ENCODE assay signal across 13 mouse cellular contexts in the genomic region with DNA sequence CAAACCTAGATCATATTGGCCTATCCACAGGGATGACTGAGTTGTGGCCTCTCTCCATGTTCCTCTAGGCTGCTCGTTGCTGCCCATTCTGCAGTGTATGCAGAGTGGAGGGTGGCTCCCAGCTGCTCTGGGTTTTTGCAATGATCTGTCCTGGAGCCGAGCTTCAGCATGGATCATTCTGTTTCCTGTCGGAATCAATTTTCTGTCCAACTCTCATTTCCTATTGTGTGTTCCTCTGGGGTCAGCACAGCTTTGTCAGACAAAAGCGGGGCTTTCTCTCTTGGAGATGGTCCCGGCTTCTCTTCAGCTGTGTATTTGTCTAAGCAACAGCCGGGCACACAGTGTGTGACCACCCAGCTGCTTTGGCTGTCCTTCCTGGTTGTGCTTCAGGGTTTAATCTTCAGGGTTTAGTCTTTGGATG.
A peak's percentile ranks its signal among the peaks of the same experiment; 100 is the strongest.
DNase-seq lines count a peak whose midpoint lies in the region; ATAC-seq and TF ChIP-seq lines count a peak whose summit lies in the region.
"Had no signal": no experiment of that assay in that cellular context is flagged by ENCODE, and none has a peak within 500 bp of the region (broad histone marks: within the 10 kb centered on the region; RNA-seq: fewer than 3 reads in every experiment).

No protein-coding gene starts in this region.

- no peak for DNase-seq in kidney, adult 11 months
- DNase-seq in lung, postnatal 10 days = peak; percentile 21
- DNase-seq in lung, postnatal 25 days (ENCODE audit: low spot score) = no peak
- peak; percentile 66 for DNase-seq in hindbrain, postnatal 0 days (ENCODE audit: low spot score)
- DNase-seq in right cerebral cortex, adult 2 months (ENCODE audit: low spot score in 2 of 2) = no peak
- no peak for DNase-seq in thymus, postnatal 36 days
- DNase-seq: adrenal gland, postnatal 36 days; cerebellum, adult 9-11 months; gastrocnemius, postnatal 25 days; kidney, adult 8-10 months; right cerebral cortex, adult 18-20 months had no signal

- no peaks in the 10 kb centered on the region for H3K27me3 ChIP-seq in kidney, embryonic 15.5 days
- no peaks in the 10 kb centered on the region for H3K27me3 ChIP-seq in hindbrain, postnatal 0 days (ENCODE audit: insufficient read depth, low read length)

- H3K36me3 ChIP-seq in kidney, embryonic 15.5 days = 0 out of 2 replicates have a peak, but pooled peaks cover 2% of the 10 kb centered on the region
- H3K36me3 ChIP-seq in hindbrain, postnatal 0 days (ENCODE audit: insufficient read depth, low read length) = no peaks in the 10 kb centered on the region

- H3K4me1 ChIP-seq in kidney, embryonic 15.5 days = 0 out of 2 replicates have a peak, but pooled peaks cover 3% of the 10 kb centered on the region
- peaks cover 11% of the 10 kb centered on the region; the same call in 1 of the 2 replicates for H3K4me1 ChIP-seq in hindbrain, postnatal 0 days (ENCODE audit: insufficient read depth, low read length)

- no peak for TF ChIP-seq CTCF in hindbrain, postnatal 0 days (IDR thresholded peaks at IDR 0.05; ENCODE audit: low read depth)

- no peak overlapping the region for H3K4me2 ChIP-seq in kidney, embryonic 15.5 days
- no peak overlapping the region for H3K4me2 ChIP-seq in hindbrain, postnatal 0 days (ENCODE audit: low read depth, low read length)

- H3K9ac ChIP-seq in kidney, embryonic 15.5 days = no peak overlapping the region
- H3K9ac ChIP-seq in hindbrain, postnatal 0 days (replicated peaks; ENCODE audit: low read length) = peak overlapping the region; percentile 35
- H3K9ac ChIP-seq: liver, embryonic 14.5 days had no signal

- H3K27ac ChIP-seq in kidney, embryonic 15.5 days = peak overlapping the region; percentile 9; the same call in 1 of the 2 replicates
- H3K27ac ChIP-seq in hindbrain, postnatal 0 days = peak overlapping the region; percentile 22; the same call in 1 of the 2 replicates
- H3K27ac ChIP-seq: liver, embryonic 14.5 days had no signal

- no peak for ATAC-seq in kidney, embryonic 15.5 days (replicated peaks; ENCODE audit: low FRiP score)
- peak; percentile 83 for ATAC-seq in hindbrain, postnatal 0 days

- no peaks in the 10 kb centered on the region for H3K9me3 ChIP-seq in kidney, embryonic 15.5 days (replicated peaks)
- no peaks in the 10 kb centered on the region for H3K9me3 ChIP-seq in hindbrain, postnatal 0 days (ENCODE audit: low read length)

- H3K4me3 ChIP-seq in kidney, embryonic 15.5 days (replicated peaks) = no peak overlapping the region
- H3K4me3 ChIP-seq in hindbrain, postnatal 0 days (ENCODE audit: low read length) = no peak overlapping the region

- WGBS in kidney, embryonic 15.5 days = 65% methylated on average over 6 of the region's 6 CpGs
- 18% methylated on average over 6 of the region's 6 CpGs for WGBS in hindbrain, postnatal 0 days

Comparison
In these comparisons a context has a peak if more than half of its experiments do, and no peak if none do; other contexts are left out.
1. DNase-seq: peak in lung, postnatal 10 days (single experiment) and hindbrain, postnatal 0 days (single experiment); none in kidney, adult 11 months (single experiment), lung, postnatal 25 days (single experiment), right cerebral cortex, adult 2 months (0 of 2) and thymus, postnatal 36 days (0 of 2).